Mouse (Mus musculus) ES-Bruce4 (cell line): ENCODE results near the gene Recql5.

Source experiments
- CTCF ChIP-seq: IDR thresholded peaks from one replicate; pipeline ENCODE4 v1.8.1; 2011; ENCODE audit warnings: low read depth, low read length
- EP300 ChIP-seq: IDR thresholded peaks from 2 replicates; pipeline ENCODE4 v1.6.1; 2011; ENCODE audit warnings: low read depth, low read length; ENCODE audit not compliant: insufficient read depth

DNA sequence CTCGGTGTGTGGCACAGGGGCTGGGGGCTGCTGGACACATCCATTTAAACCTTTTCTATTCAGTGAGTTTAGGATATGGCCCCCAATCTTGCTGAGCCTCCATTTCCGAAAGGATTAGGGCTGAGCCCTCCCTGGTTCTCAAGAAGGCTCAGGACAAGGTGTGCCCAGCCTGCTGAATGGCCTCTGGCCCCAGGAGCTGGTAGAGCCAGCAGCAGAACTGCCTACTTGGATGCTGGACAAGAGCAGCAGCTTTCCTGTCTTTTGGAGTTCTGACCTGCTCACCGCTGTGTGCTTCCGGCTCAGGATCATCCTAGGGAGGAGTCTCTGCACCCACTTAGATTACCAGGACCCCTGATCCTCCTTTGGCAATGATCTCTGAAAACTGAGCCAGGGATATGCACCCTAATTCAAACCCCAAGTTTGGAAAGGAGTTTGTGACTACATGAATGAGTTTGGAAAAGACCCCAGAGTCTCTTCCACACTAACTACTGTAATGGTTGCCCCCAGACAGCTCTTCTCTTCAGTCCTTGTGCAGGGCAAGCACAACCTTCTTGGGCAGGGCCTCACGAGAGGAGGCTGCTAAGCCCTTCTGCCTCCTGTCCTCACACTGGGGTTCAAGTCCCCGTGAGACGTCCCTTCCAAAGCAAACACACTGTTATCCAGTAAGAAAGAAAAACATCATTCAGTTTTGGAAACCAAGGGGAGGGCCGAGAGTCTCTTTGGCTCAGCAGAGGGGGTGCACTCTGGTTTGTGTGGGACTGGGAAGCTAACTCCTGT lies 32.5 kb downstream of the Recql5 start:
- TF ChIP-seq EP300 (no peak), CTCF (no peak)
